Mouse (Mus musculus): ENCODE results near the gene Slc25a22. TPM values are rescaled to one million over a fixed set of nuclear protein-coding genes. Genes with fewer than 3 reads are reported as not detected.
A peak's percentile ranks its signal among the peaks of the same experiment; 100 is the strongest.
"Not testable (repeated sequence)": the region's sequence is repeated elsewhere in the genome, so short reads cannot be mapped to it uniquely, and the experiment has no call there.

The Slc25a22 gene
- polyA plus RNA-seq, 1 experiment, result 488 TPM

- Histone ChIP-seq H3K27me3 (ENCODE audit: control insufficient read depth, insufficient read depth, low read length) (no peaks in the 10 kb centered on the region), H3K4me3 (ENCODE audit: low read depth, low read length) (peak within 1 kb of the TSS; percentile 78), H3K36me3 (ENCODE audit: control insufficient read depth, insufficient read depth, low read length) (peaks cover 25% of the 10 kb centered on the region), H3K4me1 (ENCODE audit: control insufficient read depth, insufficient read depth, insufficient read length, low read length) (peaks cover 12% of the 10 kb centered on the region), H3K27ac (ENCODE audit: insufficient read depth, low read depth, low read length) (peak within 1 kb of the TSS; percentile 91)
- TF ChIP-seq POLR2A (IDR thresholded peaks at IDR 0.05; ENCODE audit: low read depth, low read length) (peak; percentile 88), CTCF (IDR thresholded peaks at IDR 0.05; ENCODE audit: extremely low read depth, insufficient read length, insufficient replicate concordance, low read depth, low read length) (no peak)
- under 1% methylated on average over 63 of the region's 63 CpGs for WGBS
These were observed 9.7 kb upstream of the Slc25a22 start, which contains the start of gene Rplp2 for GRCm38 (mm10) chr7:141447110-141447991. Gene Rplp2, plus strand, starts transcription at chr7:141447370.

- H3K27me3 ChIP-seq (ENCODE audit: control insufficient read depth, insufficient read depth, low read length); H3K4me3 ChIP-seq (ENCODE audit: low read depth, low read length); H3K27ac ChIP-seq (ENCODE audit: insufficient read depth, low read depth, low read length): not testable (repeated sequence)
- peaks cover 12% of the 10 kb centered on the region for H3K4me1 ChIP-seq (ENCODE audit: control insufficient read depth, insufficient read depth, insufficient read length, low read length)
- 54% methylated on average over 3 of the region's 3 CpGs for WGBS
- peaks cover 20% of the 10 kb centered on the region for H3K36me3 ChIP-seq (ENCODE audit: control insufficient read depth, insufficient read depth, low read length)
These were observed 8.7 kb upstream of the Slc25a22 start for GRCm38 (mm10) chr7:141446374-141446773.

- under 1% methylated on average over 25 of the region's 25 CpGs for WGBS
- no peak for TF ChIP-seq CTCF (IDR thresholded peaks at IDR 0.05; ENCODE audit: extremely low read depth, insufficient read length, insufficient replicate concordance, low read depth, low read length)
- peak; percentile 43; the same call in 1 of the 2 replicates for TF ChIP-seq POLR2A (IDR thresholded peaks at IDR 0.05; ENCODE audit: low read depth, low read length)
- Histone ChIP-seq H3K4me3 (ENCODE audit: low read depth, low read length) (peak within 1 kb of the TSS; percentile 82), H3K27ac (ENCODE audit: insufficient read depth, low read depth, low read length) (peak within 1 kb of the TSS; percentile 64), H3K4me1 (ENCODE audit: control insufficient read depth, insufficient read depth, insufficient read length, low read length) (peaks cover 17% of the 10 kb centered on the region), H3K27me3 (ENCODE audit: control insufficient read depth, insufficient read depth, low read length) (no peaks in the 10 kb centered on the region), H3K36me3 (ENCODE audit: control insufficient read depth, insufficient read depth, low read length) (peaks cover 4% of the 10 kb centered on the region)
These were observed 6.1 kb upstream of the Slc25a22 start, which contains the start of gene Pidd1 for GRCm38 (mm10) chr7:141443828-141444237. Gene Pidd1, minus strand, starts transcription at chr7:141444025.

DNA sequence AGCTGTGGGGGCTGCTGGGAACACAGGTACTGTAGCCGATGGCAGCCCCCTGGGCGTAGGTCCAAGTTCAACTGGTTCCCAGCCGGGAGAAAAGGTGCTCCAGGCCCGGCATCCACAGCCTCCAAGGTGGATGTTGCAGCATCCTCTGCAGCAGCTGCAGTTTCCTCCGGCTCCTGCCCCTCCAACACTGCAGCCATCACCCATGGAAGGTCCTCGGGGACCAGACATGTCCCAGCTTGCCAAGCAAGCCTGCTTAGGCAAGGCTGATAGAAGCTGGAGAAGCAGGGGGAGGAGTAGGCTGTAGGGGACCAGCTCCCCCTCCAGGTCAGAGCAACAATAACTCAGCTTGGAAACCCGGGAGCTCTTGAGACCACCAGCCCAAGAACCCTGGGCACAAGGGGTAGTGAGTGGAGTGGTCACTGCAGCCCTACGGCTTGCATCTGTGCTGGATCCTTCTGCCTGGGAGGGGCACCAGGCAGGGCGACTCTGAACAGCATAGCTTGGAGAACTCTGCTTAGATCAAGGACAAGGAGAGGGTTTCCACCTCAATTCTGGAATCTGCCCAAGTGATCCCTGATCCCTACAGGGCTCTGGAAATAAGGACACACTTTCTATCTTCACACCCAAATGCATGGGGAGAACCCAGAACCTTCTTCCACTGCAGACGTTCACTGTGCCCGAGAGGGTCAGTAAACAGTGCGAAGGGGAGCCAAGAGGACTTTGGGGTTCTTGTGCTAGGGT, 5.6 kb upstream of the Slc25a22 start:
- Histone ChIP-seq H3K4me1 (ENCODE audit: control insufficient read depth, insufficient read depth, insufficient read length, low read length) (peaks cover 14% of the 10 kb centered on the region), H3K27ac (ENCODE audit: insufficient read depth, low read depth, low read length) (0 out of 2 replicates have a peak overlapping the region, but pooled peaks have one; percentile 8), H3K4me3 (ENCODE audit: low read depth, low read length) (peak overlapping the region; percentile 82), H3K36me3 (ENCODE audit: control insufficient read depth, insufficient read depth, low read length) (no peaks in the 10 kb centered on the region), H3K27me3 (ENCODE audit: control insufficient read depth, insufficient read depth, low read length) (no peaks in the 10 kb centered on the region)
- 4% methylated on average over 12 of the region's 12 CpGs for WGBS
- TF ChIP-seq CTCF (IDR thresholded peaks at IDR 0.05; ENCODE audit: extremely low read depth, insufficient read length, insufficient replicate concordance, low read depth, low read length), result peak; percentile 36; the same call in 1 of the 2 replicates
- TF ChIP-seq POLR2A (IDR thresholded peaks at IDR 0.05; ENCODE audit: low read depth, low read length), result no peak

- WGBS, result 89% methylated on average over 13 of the region's 13 CpGs
- H3K4me1 ChIP-seq (ENCODE audit: control insufficient read depth, insufficient read depth, insufficient read length, low read length), result peaks cover 14% of the 10 kb centered on the region
- H3K4me3 ChIP-seq (ENCODE audit: low read depth, low read length), result no peak overlapping the region
- H3K27me3 ChIP-seq (ENCODE audit: control insufficient read depth, insufficient read depth, low read length), result no peaks in the 10 kb centered on the region
- TF ChIP-seq CTCF (IDR thresholded peaks at IDR 0.05; ENCODE audit: extremely low read depth, insufficient read length, insufficient replicate concordance, low read depth, low read length) (no peak), POLR2A (IDR thresholded peaks at IDR 0.05; ENCODE audit: low read depth, low read length) (no peak)
- H3K27ac ChIP-seq (ENCODE audit: insufficient read depth, low read depth, low read length), result no peak overlapping the region
- no peaks in the 10 kb centered on the region for H3K36me3 ChIP-seq (ENCODE audit: control insufficient read depth, insufficient read depth, low read length)
These were observed 4.5 kb upstream of the Slc25a22 start for GRCm38 (mm10) chr7:141442199-141442598.

- Histone ChIP-seq H3K4me1 (ENCODE audit: control insufficient read depth, insufficient read depth, insufficient read length, low read length) (peaks cover 15% of the 10 kb centered on the region), H3K4me3 (ENCODE audit: low read depth, low read length) (no peak overlapping the region), H3K36me3 (ENCODE audit: control insufficient read depth, insufficient read depth, low read length) (no peaks in the 10 kb centered on the region), H3K27ac (ENCODE audit: insufficient read depth, low read depth, low read length) (no peak overlapping the region), H3K27me3 (ENCODE audit: control insufficient read depth, insufficient read depth, low read length) (no peaks in the 10 kb centered on the region)
- TF ChIP-seq POLR2A (IDR thresholded peaks at IDR 0.05; ENCODE audit: low read depth, low read length) (no peak), CTCF (IDR thresholded peaks at IDR 0.05; ENCODE audit: extremely low read depth, insufficient read length, insufficient replicate concordance, low read depth, low read length) (no peak)
- 96% methylated on average over 9 of the region's 9 CpGs for WGBS
These were observed 3.8 kb upstream of the Slc25a22 start for GRCm38 (mm10) chr7:141441460-141441859.

- Histone ChIP-seq H3K27me3 (ENCODE audit: control insufficient read depth, insufficient read depth, low read length) (no peaks in the 10 kb centered on the region), H3K4me1 (ENCODE audit: control insufficient read depth, insufficient read depth, insufficient read length, low read length) (peaks cover 23% of the 10 kb centered on the region), H3K4me3 (ENCODE audit: low read depth, low read length) (no peak overlapping the region), H3K27ac (ENCODE audit: insufficient read depth, low read depth, low read length) (no peak overlapping the region), H3K36me3 (ENCODE audit: control insufficient read depth, insufficient read depth, low read length) (no peaks in the 10 kb centered on the region)
- TF ChIP-seq CTCF (IDR thresholded peaks at IDR 0.05; ENCODE audit: extremely low read depth, insufficient read length, insufficient replicate concordance, low read depth, low read length) (peak; percentile 90; the same call in 1 of the 2 replicates), POLR2A (IDR thresholded peaks at IDR 0.05; ENCODE audit: low read depth, low read length) (no peak)
- WGBS, result 18% methylated on average over 6 of the region's 6 CpGs
These were observed 2.9 kb upstream of the Slc25a22 start for GRCm38 (mm10) chr7:141440613-141441012.

Measured in small intestine, adult 2 months (tissue).